Mouse (Mus musculus): ENCODE results near the gene Got2. TPM values are rescaled to one million over a fixed set of nuclear protein-coding genes. Genes with fewer than 3 reads are reported as not detected.
A peak's percentile ranks its signal among the peaks of the same experiment; 100 is the strongest.
"Not testable (repeated sequence)": the region's sequence is repeated elsewhere in the genome, so short reads cannot be mapped to it uniquely, and the experiment has no call there.

The Got2 gene
- total and polyA plus RNA-seq, 2 experiments from 2014 or later = 229 to 235 TPM

- H3K27me3 ChIP-seq (ENCODE audit: insufficient read depth, low read length) = no peaks in the 10 kb centered on the region
- no peak overlapping the region for H3K4me2 ChIP-seq (ENCODE audit: low read depth, low read length, poor library complexity, severe bottlenecking)
- ATAC-seq (ENCODE audit: low FRiP score) (no peak), DNase-seq (ENCODE audit: low spot score) (no peak)
- no peaks in the 10 kb centered on the region; the same call in 1 of the 2 replicates for H3K4me1 ChIP-seq (ENCODE audit: insufficient read depth, low read length)
- H3K27ac ChIP-seq (ENCODE audit: low read depth, low read length) = no peak overlapping the region
- WGBS = 91% methylated on average over 4 of the region's 4 CpGs
- no peak overlapping the region for H3K9ac ChIP-seq (replicated peaks; ENCODE audit: low read length, poor library complexity, severe bottlenecking)
- no peaks in the 10 kb centered on the region for H3K9me3 ChIP-seq (ENCODE audit: low read length)
- peaks cover 13% of the 10 kb centered on the region; the same call in 1 of the 2 replicates for H3K36me3 ChIP-seq (ENCODE audit: insufficient read depth, low read length)
- TF ChIP-seq CTCF (IDR thresholded peaks at IDR 0.05) = no peak
- no peak overlapping the region for H3K4me3 ChIP-seq (ENCODE audit: low read depth, low read length)
These were observed 8.5 kb downstream of the Got2 start for GRCm38 (mm10) chr8:95879823-95880222.

GRCm38 (mm10) chr8:95878176-95878962 lies 10.0 kb downstream of the Got2 start:
- Histone ChIP-seq H3K9ac (replicated peaks; ENCODE audit: low read length, poor library complexity, severe bottlenecking) (no peak overlapping the region), H3K4me1 (ENCODE audit: insufficient read depth, low read length) (no peaks in the 10 kb centered on the region; the same call in 1 of the 2 replicates), H3K27ac (ENCODE audit: low read depth, low read length) (no peak overlapping the region), H3K27me3 (ENCODE audit: insufficient read depth, low read length) (no peaks in the 10 kb centered on the region), H3K4me3 (ENCODE audit: low read depth, low read length) (peak overlapping the region; percentile 15; the same call in 1 of the 2 replicates), H3K4me2 (ENCODE audit: low read depth, low read length, poor library complexity, severe bottlenecking) (peak overlapping the region; percentile 37), H3K9me3 (ENCODE audit: low read length) (no peaks in the 10 kb centered on the region), H3K36me3 (ENCODE audit: insufficient read depth, low read length) (peaks cover 24% of the 10 kb centered on the region)
- TF ChIP-seq CTCF (IDR thresholded peaks at IDR 0.05) = no peak
- WGBS = 33% methylated on average over 12 of the region's 12 CpGs
- no peak for ATAC-seq (ENCODE audit: low FRiP score)
- DNase-seq (ENCODE audit: low spot score) = peak; percentile 60

- 97% methylated on average over 7 of the region's 7 CpGs for WGBS
- Histone ChIP-seq H3K4me2 (ENCODE audit: low read depth, low read length, poor library complexity, severe bottlenecking) (no peak overlapping the region), H3K9ac (replicated peaks; ENCODE audit: low read length, poor library complexity, severe bottlenecking) (no peak overlapping the region), H3K27ac (ENCODE audit: low read depth, low read length) (no peak overlapping the region), H3K27me3 (ENCODE audit: insufficient read depth, low read length) (no peaks in the 10 kb centered on the region), H3K4me1 (ENCODE audit: insufficient read depth, low read length) (no peaks in the 10 kb centered on the region; the same call in 1 of the 2 replicates), H3K9me3 (ENCODE audit: low read length) (no peaks in the 10 kb centered on the region), H3K4me3 (ENCODE audit: low read depth, low read length) (no peak overlapping the region), H3K36me3 (ENCODE audit: insufficient read depth, low read length) (peaks cover 43% of the 10 kb centered on the region)
- TF ChIP-seq CTCF (IDR thresholded peaks at IDR 0.05) = no peak
- DNase-seq (ENCODE audit: low spot score) = no peak
- no peak for ATAC-seq (ENCODE audit: low FRiP score)
These were observed 13.1 kb downstream of the Got2 start for GRCm38 (mm10) chr8:95875270-95875669.

GRCm38 (mm10) chr8:95871690-95872089 lies 16.7 kb downstream of the Got2 start:
- no peak for DNase-seq (ENCODE audit: low spot score)
- no peaks in the 10 kb centered on the region for H3K9me3 ChIP-seq (ENCODE audit: low read length)
- TF ChIP-seq CTCF (IDR thresholded peaks at IDR 0.05) = no peak
- H3K4me3 ChIP-seq (ENCODE audit: low read depth, low read length) = no peak overlapping the region
- peaks cover 56% of the 10 kb centered on the region for H3K36me3 ChIP-seq (ENCODE audit: insufficient read depth, low read length)
- H3K4me2 ChIP-seq (ENCODE audit: low read depth, low read length, poor library complexity, severe bottlenecking) = no peak overlapping the region
- H3K9ac ChIP-seq (replicated peaks; ENCODE audit: low read length, poor library complexity, severe bottlenecking) = no peak overlapping the region
- H3K4me1 ChIP-seq (ENCODE audit: insufficient read depth, low read length) = no peaks in the 10 kb centered on the region
- WGBS = 93% methylated on average over 16 of the region's 16 CpGs
- no peak overlapping the region for H3K27ac ChIP-seq (ENCODE audit: low read depth, low read length)
- ATAC-seq (ENCODE audit: low FRiP score) = no peak
- no peaks in the 10 kb centered on the region for H3K27me3 ChIP-seq (ENCODE audit: insufficient read depth, low read length)

GRCm38 (mm10) chr8:95864851-95865250 lies 23.5 kb downstream of the Got2 start:
- H3K9me3 ChIP-seq (ENCODE audit: low read length); H3K4me2 ChIP-seq (ENCODE audit: low read depth, low read length, poor library complexity, severe bottlenecking); H3K27ac ChIP-seq (ENCODE audit: low read depth, low read length); H3K27me3 ChIP-seq (ENCODE audit: insufficient read depth, low read length); DNase-seq (ENCODE audit: low spot score); H3K4me3 ChIP-seq (ENCODE audit: low read depth, low read length); H3K4me1 ChIP-seq (ENCODE audit: insufficient read depth, low read length); ATAC-seq (ENCODE audit: low FRiP score); H3K9ac ChIP-seq (replicated peaks; ENCODE audit: low read length, poor library complexity, severe bottlenecking): not testable (repeated sequence)
- 96% methylated on average over 17 of the region's 18 CpGs for WGBS
- peaks cover 21% of the 10 kb centered on the region for H3K36me3 ChIP-seq (ENCODE audit: insufficient read depth, low read length)

GRCm38 (mm10) chr8:95863761-95864440 lies 24.4 kb downstream of the Got2 start:
- not testable (repeated sequence) for H3K4me2 ChIP-seq (ENCODE audit: low read depth, low read length, poor library complexity, severe bottlenecking); H3K4me3 ChIP-seq (ENCODE audit: low read depth, low read length); H3K27me3 ChIP-seq (ENCODE audit: insufficient read depth, low read length); H3K27ac ChIP-seq (ENCODE audit: low read depth, low read length); H3K4me1 ChIP-seq (ENCODE audit: insufficient read depth, low read length); H3K9me3 ChIP-seq (ENCODE audit: low read length); DNase-seq (ENCODE audit: low spot score); H3K9ac ChIP-seq (replicated peaks; ENCODE audit: low read length, poor library complexity, severe bottlenecking); ATAC-seq (ENCODE audit: low FRiP score)
- 89% methylated on average over 10 of the region's 11 CpGs for WGBS
- H3K36me3 ChIP-seq (ENCODE audit: insufficient read depth, low read length) = peaks cover 21% of the 10 kb centered on the region

Data from midbrain, postnatal 0 days (tissue).